Mouse (Mus musculus) stomach, embryonic 16.5 days (tissue): ENCODE data around the gene Nr2e3. TPM values are rescaled to one million over a fixed set of nuclear protein-coding genes. Genes with fewer than 3 reads are reported as not detected.

Experiments
- ATAC-seq: fragments of 200-750 bp; cut with Nextera tagmentation; 2 replicates; pipeline ENCODE4 v1.8.0; 2017; ENCODE audit warnings: moderate number of reproducible peaks, moderate TSS enrichment; ENCODE audit not compliant: insufficient read depth, low FRiP score
- H3K27ac ChIP-seq: fragments of 300-500 bp; sonication (generic); 2 replicates; pipeline ENCODE4 v1.5.1; 2014; ENCODE audit warnings: low read length
- H3K27me3 ChIP-seq: fragments of 300-500 bp; sonication (generic); 2 replicates; pipeline ENCODE4 v1.6.1; 2014; ENCODE audit warnings: low read length, control low read depth, mixed read lengths; ENCODE audit not compliant: control insufficient read depth, insufficient read depth
- H3K36me3 ChIP-seq: fragments of 300-500 bp; sonication (generic); 2 replicates; pipeline ENCODE4 v1.6.1; 2014; ENCODE audit warnings: low read length; ENCODE audit not compliant: control insufficient read depth, insufficient read depth
- H3K4me1 ChIP-seq: fragments of 300-500 bp; sonication (generic); 2 replicates; pipeline ENCODE4 v1.6.1; 2014; ENCODE audit warnings: low read length, control low read depth, mixed read lengths; ENCODE audit not compliant: control insufficient read depth, insufficient read depth
- H3K4me2 ChIP-seq: fragments of 300-500 bp; sonication (generic); 2 replicates; pipeline ENCODE4 v1.6.1; 2014; ENCODE audit warnings: low read depth, low read length, mixed read lengths
- H3K4me3 ChIP-seq: fragments of 300-500 bp; sonication (generic); replicated peaks from 2 replicates; pipeline ENCODE4 v1.5.1; 2014; ENCODE audit warnings: mild to moderate bottlenecking, low read length
- H3K9ac ChIP-seq: fragments of 300-500 bp; sonication (generic); 2 replicates; pipeline ENCODE4 v1.6.1; 2014; ENCODE audit warnings: low read length
- H3K9me3 ChIP-seq: fragments of 300-500 bp; sonication (generic); replicated peaks from 2 replicates; pipeline ENCODE4 v1.6.1; 2016; ENCODE audit warnings: low read length, control low read depth; ENCODE audit not compliant: control insufficient read depth
- WGBS: fragments of 180-500 bp; shearing (Covaris S2); extraction: QIAGEN DNeasy Blood & Tissue Kit; methylation state at CpG from one replicate; pipeline ENCODE4 v1.1.7; 2014; 5-methylcytosine and 5-hydroxymethylcytosine counted together
- polyA plus RNA-seq: library from polyadenylated mRNA; unstranded; fragments of >200 nt; fragmentation: Nextera tagmentation; extraction: Ambion mirVana; gene quantifications from 2 replicates; pipeline ENCODE4 v1.2.1, GENCODE M21; 2015

Gene Nr2e3
- polyA plus RNA-seq, 1 experiment from 2014 or later = 3.1 TPM

GRCm38 (mm10) chr9:59955199-59955598 lies 5.3 kb downstream of the Nr2e3 start:
- ATAC-seq = no peak
- Histone ChIP-seq H3K9me3 (no peaks in the 10 kb centered on the region), H3K4me3 (no peak overlapping the region), H3K27me3 (no peaks in the 10 kb centered on the region), H3K9ac (no peak overlapping the region), H3K4me1 (peaks cover 18% of the 10 kb centered on the region), H3K36me3 (no peaks in the 10 kb centered on the region), H3K27ac (peak overlapping the region; percentile 71; the same call in 1 of the 2 replicates), H3K4me2 (no peak overlapping the region)
- WGBS = 36% methylated on average over 3 of the region's 3 CpGs

- 81% methylated on average over 7 of the region's 7 CpGs for WGBS
- H3K4me2 ChIP-seq = no peak overlapping the region
- no peaks in the 10 kb centered on the region for H3K9me3 ChIP-seq
- no peaks in the 10 kb centered on the region for H3K27me3 ChIP-seq
- no peaks in the 10 kb centered on the region for H3K36me3 ChIP-seq
- H3K4me3 ChIP-seq = no peak overlapping the region
- peaks cover 18% of the 10 kb centered on the region for H3K4me1 ChIP-seq
- ATAC-seq = no peak
- H3K9ac ChIP-seq = no peak overlapping the region
- H3K27ac ChIP-seq = peak overlapping the region; percentile 25; the same call in 1 of the 2 replicates
These were observed 6.9 kb downstream of the Nr2e3 start for GRCm38 (mm10) chr9:59953556-59953955.

- peak; percentile 23; the same call in 1 of the 2 replicates for ATAC-seq
- Histone ChIP-seq H3K27me3 (no peaks in the 10 kb centered on the region), H3K9me3 (no peaks in the 10 kb centered on the region), H3K4me2 (no peak overlapping the region), H3K4me1 (peaks cover 18% of the 10 kb centered on the region), H3K9ac (no peak overlapping the region), H3K4me3 (no peak overlapping the region), H3K36me3 (no peaks in the 10 kb centered on the region), H3K27ac (peak overlapping the region; percentile 38)
- 51% methylated on average over 8 of the region's 8 CpGs for WGBS
These were observed 7.9 kb downstream of the Nr2e3 start for GRCm38 (mm10) chr9:59952515-59953070.

GRCm38 (mm10) chr9:59951943-59952342 lies 8.5 kb downstream of the Nr2e3 start:
- peaks cover 18% of the 10 kb centered on the region for H3K4me1 ChIP-seq
- no peaks in the 10 kb centered on the region for H3K36me3 ChIP-seq
- H3K27me3 ChIP-seq = no peaks in the 10 kb centered on the region
- H3K4me3 ChIP-seq = no peak overlapping the region
- no peaks in the 10 kb centered on the region for H3K9me3 ChIP-seq
- H3K4me2 ChIP-seq = no peak overlapping the region
- 60% methylated on average over 4 of the region's 4 CpGs for WGBS
- H3K27ac ChIP-seq = peak overlapping the region; percentile 38; the same call in 1 of the 2 replicates
- peak; percentile 60 for ATAC-seq
- H3K9ac ChIP-seq = no peak overlapping the region

GRCm38 (mm10) chr9:59951001-59951750 lies 9.3 kb downstream of the Nr2e3 start:
- 93% methylated on average over 9 of the region's 9 CpGs for WGBS
- no peaks in the 10 kb centered on the region for H3K9me3 ChIP-seq
- H3K36me3 ChIP-seq = no peaks in the 10 kb centered on the region
- H3K27ac ChIP-seq = no peak overlapping the region
- no peaks in the 10 kb centered on the region for H3K27me3 ChIP-seq
- H3K9ac ChIP-seq = no peak overlapping the region
- H3K4me2 ChIP-seq = no peak overlapping the region
- peaks cover 18% of the 10 kb centered on the region for H3K4me1 ChIP-seq
- H3K4me3 ChIP-seq = no peak overlapping the region
- ATAC-seq = no peak

- H3K9ac ChIP-seq = no peak overlapping the region
- peaks cover 12% of the 10 kb centered on the region; the same call in 1 of the 2 replicates for H3K4me1 ChIP-seq
- no peak for ATAC-seq
- H3K27me3 ChIP-seq = no peaks in the 10 kb centered on the region
- H3K9me3 ChIP-seq = no peaks in the 10 kb centered on the region
- 85% methylated on average over 5 of the region's 5 CpGs for WGBS
- H3K36me3 ChIP-seq = no peaks in the 10 kb centered on the region
- H3K27ac ChIP-seq = no peak overlapping the region
- no peak overlapping the region for H3K4me3 ChIP-seq
- H3K4me2 ChIP-seq = no peak overlapping the region
These were observed 10.5 kb downstream of the Nr2e3 start for GRCm38 (mm10) chr9:59949981-59950380.

- H3K4me2 ChIP-seq = no peak overlapping the region
These were observed 10.9 kb downstream of the Nr2e3 start for GRCm38 (mm10) chr9:59949511-59949910.

GRCm38 (mm10) chr9:59948691-59949250 lies 11.7 kb downstream of the Nr2e3 start:
- Histone ChIP-seq H3K36me3 (no peaks in the 10 kb centered on the region), H3K4me1 (peaks cover 10% of the 10 kb centered on the region; the same call in 1 of the 2 replicates), H3K27ac (no peak overlapping the region), H3K9me3 (no peaks in the 10 kb centered on the region), H3K9ac (no peak overlapping the region), H3K4me2 (no peak overlapping the region), H3K4me3 (no peak overlapping the region), H3K27me3 (no peaks in the 10 kb centered on the region)
- 86% methylated on average over 17 of the region's 17 CpGs for WGBS
- ATAC-seq = no peak

More at GRCm38 (mm10) chr9:59949511-59949910, 10.9 kb downstream of the Nr2e3 start:
- no peak overlapping the region for H3K9ac ChIP-seq
- H3K4me1 ChIP-seq = peaks cover 10% of the 10 kb centered on the region; the same call in 1 of the 2 replicates
- H3K27ac ChIP-seq = no peak overlapping the region
- no peaks in the 10 kb centered on the region for H3K27me3 ChIP-seq
- WGBS = 81% methylated on average over 6 of the region's 6 CpGs
- no peaks in the 10 kb centered on the region for H3K36me3 ChIP-seq
- no peaks in the 10 kb centered on the region for H3K9me3 ChIP-seq
- no peak for ATAC-seq
- no peak overlapping the region for H3K4me3 ChIP-seq

GRCm38 (mm10) chr9:59948226-59948625 lies 12.2 kb downstream of the Nr2e3 start:
- Histone ChIP-seq H3K9me3 (no peaks in the 10 kb centered on the region), H3K36me3 (no peaks in the 10 kb centered on the region), H3K9ac (no peak overlapping the region), H3K4me3 (no peak overlapping the region), H3K4me1 (peaks cover 10% of the 10 kb centered on the region; the same call in 1 of the 2 replicates), H3K27ac (no peak overlapping the region), H3K4me2 (no peak overlapping the region), H3K27me3 (no peaks in the 10 kb centered on the region)
- WGBS = 58% methylated on average over 8 of the region's 8 CpGs
- no peak for ATAC-seq
